Mouse (Mus musculus): ENCODE measurements around the gene Pla2g3.

Gene Pla2g3

DNA sequence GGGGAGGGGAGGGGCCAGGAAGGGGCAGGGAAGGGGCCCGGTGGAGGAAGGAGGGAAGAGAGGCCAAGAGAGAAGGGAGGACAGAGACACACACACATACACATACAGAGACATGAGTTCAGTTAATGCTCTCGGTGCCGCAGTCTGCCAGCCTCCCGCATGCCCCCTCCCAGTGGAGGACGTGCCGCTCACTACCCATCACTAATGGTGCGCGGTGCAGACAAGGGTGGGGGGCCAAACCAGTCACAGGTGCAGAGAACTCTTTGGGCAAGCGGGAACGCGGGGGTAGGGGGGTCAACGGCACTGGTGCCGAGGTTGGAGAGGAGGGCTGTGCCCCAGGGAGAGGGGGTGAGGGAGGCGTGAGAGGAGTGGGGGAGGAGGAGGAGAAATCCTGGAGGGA lies 32.8 kb downstream of the Pla2g3 start:
- DNase-seq (ENCODE audit: low spot score): no peak

DNA sequence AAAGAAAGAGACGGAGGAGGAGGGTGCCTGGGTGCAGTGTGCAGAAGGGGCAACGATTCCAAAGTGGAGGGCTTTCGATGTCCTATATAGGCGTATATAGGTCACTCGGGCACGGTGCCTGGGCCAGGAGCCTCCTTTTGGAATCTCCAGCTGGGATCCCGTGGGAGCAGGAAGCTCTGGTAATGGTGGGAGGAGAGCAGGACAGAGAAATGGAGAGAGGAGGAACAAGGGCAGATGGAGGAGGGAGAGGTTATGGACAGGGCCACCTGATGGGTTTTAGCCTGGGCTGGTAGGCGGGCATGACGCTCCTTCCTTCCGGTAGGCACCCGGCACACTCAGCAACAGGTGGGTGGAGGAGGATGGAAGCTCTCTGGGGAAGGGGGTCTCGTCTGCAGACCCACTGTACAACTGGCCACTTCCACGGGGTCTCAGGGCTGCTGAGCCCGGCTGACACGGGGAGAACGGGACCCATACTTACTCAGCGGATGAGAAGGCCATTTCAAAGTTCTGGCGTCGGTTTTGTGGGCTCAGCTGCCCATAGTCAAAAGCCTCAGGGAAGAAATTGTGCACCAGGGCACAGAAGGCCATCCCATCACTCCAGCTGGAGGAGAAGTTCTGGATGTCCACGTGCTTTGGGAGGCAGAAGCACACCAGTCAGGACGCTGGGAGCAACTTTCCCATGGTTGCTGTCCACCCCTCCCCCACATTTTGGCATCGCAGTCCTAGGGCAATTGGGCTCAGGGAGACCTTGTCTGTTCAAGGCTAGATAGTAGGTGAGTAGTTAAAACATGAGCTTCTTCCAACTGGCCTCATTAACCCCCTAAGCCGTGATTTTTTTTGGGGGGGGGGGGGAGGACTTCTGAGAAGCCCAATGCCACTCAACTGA lies 33.5 kb downstream of the Pla2g3 start:
- no peak for DNase-seq (ENCODE audit: low spot score)

- no peak for DNase-seq (ENCODE audit: low spot score)
Measured at GRCm38 (mm10) chr11:3522285-3523000, 34.4 kb downstream of the Pla2g3 start.

GRCm38 (mm10) chr11:3523840-3524582 lies 35.9 kb downstream of the Pla2g3 start:
- DNase-seq (ENCODE audit: low spot score): no peak

- DNase-seq (ENCODE audit: low spot score): no peak
Measured at GRCm38 (mm10) chr11:3525560-3525959, 37.5 kb downstream of the Pla2g3 start.

- no peak for DNase-seq (ENCODE audit: low spot score)
Measured at GRCm38 (mm10) chr11:3526207-3526606, 38.1 kb downstream of the Pla2g3 start.

- DNase-seq (ENCODE audit: low spot score): no peak
Measured at GRCm38 (mm10) chr11:3526979-3527738, 39.1 kb downstream of the Pla2g3 start.

GRCm38 (mm10) chr11:3527766-3528165 lies 39.7 kb downstream of the Pla2g3 start:
- no peak for DNase-seq (ENCODE audit: low spot score)

- DNase-seq (ENCODE audit: low spot score): no peak
Measured at GRCm38 (mm10) chr11:3528208-3528607, 40.1 kb downstream of the Pla2g3 start.

DNA sequence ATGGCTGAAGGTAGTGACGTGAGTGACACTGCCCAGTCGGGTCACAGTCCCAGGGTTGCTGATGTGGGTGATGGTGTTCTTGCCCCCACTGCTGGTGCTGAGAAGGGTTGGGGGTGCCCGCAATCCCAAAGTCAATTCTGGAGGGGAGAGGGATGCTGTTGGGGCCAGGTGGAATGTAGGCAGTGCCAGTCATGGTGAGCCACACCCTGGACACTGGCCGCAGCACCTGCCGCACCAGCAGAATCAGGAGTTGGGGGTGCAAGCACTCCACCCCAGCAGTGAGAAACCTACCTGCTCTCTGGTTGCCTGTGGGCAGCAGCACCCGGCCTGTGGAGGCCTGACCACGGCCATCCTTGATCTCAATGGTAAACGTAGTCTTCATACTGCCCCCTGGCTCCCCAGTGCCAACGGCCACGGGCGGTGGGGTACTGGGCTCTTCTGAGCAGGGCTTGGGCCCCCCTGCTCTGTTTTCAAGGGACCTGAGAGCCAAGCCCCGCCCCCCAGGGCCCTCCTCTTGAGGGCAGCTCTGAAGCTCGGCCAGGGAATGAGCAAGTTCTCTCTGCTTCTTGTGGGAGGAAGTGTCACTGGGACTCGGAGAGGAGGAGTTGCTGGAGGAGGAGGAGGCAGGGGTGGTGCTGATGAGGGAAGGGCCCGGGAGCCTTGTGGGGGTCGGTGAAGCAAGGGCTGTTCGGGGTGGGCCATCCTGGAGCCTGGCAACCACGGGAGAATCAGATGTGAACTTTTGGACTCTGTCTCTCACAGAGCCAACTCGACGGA lies 41.6 kb downstream of the Pla2g3 start:
- DNase-seq (ENCODE audit: low spot score): no peak

DNA sequence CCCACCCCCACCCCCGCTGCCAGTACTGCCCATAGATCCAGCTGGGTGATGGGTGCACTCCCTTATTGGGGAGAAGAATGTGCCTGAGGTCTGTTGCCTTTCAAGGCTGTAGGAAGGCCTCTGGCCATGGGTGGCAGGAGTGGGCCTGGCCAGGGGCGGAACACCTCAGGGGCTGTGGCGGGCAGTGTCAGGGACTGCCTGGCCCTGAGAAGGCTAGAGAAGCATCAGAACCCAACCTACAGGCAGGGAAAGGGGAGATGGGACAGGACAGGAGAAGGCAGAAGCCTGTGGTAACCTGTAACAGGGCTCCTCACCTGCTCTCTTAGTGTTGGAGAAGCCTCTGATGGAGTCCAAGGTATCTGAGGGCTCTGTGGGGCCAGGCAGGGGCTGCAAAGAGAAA lies 42.6 kb downstream of the Pla2g3 start:
- no peak for DNase-seq (ENCODE audit: low spot score)

DNA sequence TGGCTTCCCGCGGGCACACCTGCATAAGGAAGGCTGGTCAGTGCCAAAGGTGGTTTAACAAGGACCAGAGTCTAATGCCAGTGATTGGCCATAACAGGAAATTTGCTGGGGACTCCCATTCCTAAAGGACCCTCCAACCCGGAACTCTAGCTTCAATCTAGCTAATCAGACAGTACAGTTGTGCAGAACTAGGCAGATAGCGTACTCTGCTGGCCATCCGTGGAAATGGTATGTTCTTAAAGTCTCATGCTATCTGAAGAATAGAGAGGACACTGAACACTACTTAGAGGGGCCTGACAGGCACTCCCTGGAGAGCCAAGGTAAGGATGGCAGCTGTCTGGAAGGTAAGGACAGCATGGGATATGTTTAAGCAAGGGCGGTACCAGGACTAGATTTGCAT lies 43.5 kb downstream of the Pla2g3 start:
- DNase-seq (ENCODE audit: low spot score): peak; percentile 29

- no peak for DNase-seq (ENCODE audit: low spot score)
Measured at GRCm38 (mm10) chr11:3532101-3532931, 44.2 kb downstream of the Pla2g3 start.

GRCm38 (mm10) chr11:3533406-3533932 lies 45.4 kb downstream of the Pla2g3 start:
- DNase-seq (ENCODE audit: low spot score): no peak

DNA sequence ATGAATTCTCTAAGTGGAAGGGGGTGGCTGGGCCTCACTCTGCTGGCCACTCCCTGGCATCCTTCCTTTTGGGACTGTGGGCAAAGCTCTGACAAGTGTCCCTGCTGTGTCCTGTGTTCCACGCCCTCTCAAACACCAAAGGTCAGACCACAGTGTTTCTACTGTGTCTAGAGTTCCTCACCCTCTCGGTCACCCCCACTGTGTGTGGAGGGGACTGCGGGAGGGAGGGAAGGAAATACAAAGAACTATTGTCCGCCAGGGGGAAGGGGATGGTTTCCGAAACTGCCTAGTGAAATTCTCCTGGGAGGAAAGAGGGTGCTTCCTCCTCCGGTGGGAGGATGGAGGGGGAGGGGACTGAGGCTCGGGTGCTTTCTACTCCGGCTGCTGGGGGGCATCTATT lies 46.9 kb downstream of the Pla2g3 start:
- no peak for DNase-seq (ENCODE audit: low spot score)

- DNase-seq (ENCODE audit: low spot score): peak; percentile 96
Measured at GRCm38 (mm10) chr11:3535406-3535986, 47.4 kb downstream of the Pla2g3 start.

DNA sequence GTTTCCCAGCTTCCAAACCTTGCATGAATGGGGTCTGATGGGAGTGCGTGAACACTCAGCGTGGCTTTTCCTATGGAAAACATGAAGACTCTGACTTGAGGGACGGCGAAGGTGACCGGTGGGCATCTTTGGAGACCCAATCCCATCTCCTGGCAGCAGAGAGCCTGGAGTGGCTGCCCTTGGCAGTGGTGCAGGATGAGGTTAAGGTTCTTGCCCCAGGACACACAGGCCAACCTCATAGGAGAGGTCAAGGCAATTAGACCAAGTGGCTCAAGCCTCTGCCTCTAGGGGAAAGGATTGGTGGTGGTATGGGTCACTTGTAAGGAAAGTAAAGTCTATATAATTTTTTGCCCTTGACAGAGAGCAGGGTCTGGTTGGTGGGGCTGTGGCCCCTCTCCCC lies 48.0 kb downstream of the Pla2g3 start:
- DNase-seq (ENCODE audit: low spot score): no peak

DNA sequence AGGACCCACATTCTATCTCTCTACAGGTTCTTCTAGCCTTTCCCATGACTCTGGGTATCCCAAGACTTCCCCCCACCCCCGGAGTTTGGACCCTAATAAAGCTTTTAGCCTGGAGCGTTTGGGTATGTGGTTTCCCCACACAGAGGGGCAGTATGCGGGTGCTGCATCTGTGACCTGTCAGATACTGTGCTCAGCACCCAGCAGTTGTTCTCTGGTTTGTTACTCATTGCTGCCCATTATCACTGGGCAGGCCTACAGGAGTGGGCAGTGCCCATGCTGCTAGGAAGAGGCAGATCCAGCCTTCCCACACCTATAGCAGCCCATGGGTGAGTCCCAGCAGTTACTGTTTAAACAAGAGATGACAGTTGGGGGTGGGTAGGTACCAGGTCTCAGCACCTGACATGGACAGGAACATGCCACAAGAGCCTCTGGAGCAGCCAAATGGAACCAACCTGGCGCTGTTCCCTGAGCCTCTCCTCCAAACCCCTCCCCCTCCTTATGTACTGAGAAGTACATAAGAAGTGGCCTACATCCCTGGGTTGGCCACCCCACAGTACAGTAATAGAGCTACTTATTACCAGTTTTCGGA lies 48.8 kb downstream of the Pla2g3 start:
- DNase-seq (ENCODE audit: low spot score): no peak

GRCm38 (mm10) chr11:3537711-3538110 lies 49.6 kb downstream of the Pla2g3 start:
- no peak for DNase-seq (ENCODE audit: low spot score)

Data from MN1 (cell line).